ENCODE assay signal across 20 mouse cellular contexts in genomic region chr11:70577201-70577600, GRCm38 (mm10). TPM values are rescaled to one million over a fixed set of nuclear protein-coding genes. Genes with fewer than 3 reads are reported as not detected.
DNase-seq lines count a peak whose midpoint lies in the region; ATAC-seq and TF ChIP-seq lines count a peak whose summit lies in the region.
"Had no signal": no experiment of that assay in that cellular context is flagged by ENCODE, and none has a peak within 500 bp of the region (broad histone marks: within the 10 kb centered on the region; RNA-seq: fewer than 3 reads in every experiment).

No protein-coding gene starts in this region.

- peaks cover 59% of the 10 kb centered on the region for H3K4me1 ChIP-seq in neural tube, embryonic 13.5 days (replicated peaks)
- H3K4me1 ChIP-seq in intestine, embryonic 16.5 days (ENCODE audit: control insufficient read depth, insufficient read depth, low read length), result peaks cover 53% of the 10 kb centered on the region
- H3K4me1 ChIP-seq in stomach, postnatal 0 days (replicated peaks; ENCODE audit: control insufficient read depth, insufficient read depth), result peaks cover 7% of the 10 kb centered on the region; the same call in 1 of the 2 replicates

- DNase-seq in kidney, adult 9 months, result peak; percentile 41
- DNase-seq in kidney, postnatal 4 days, result no peak
- no peak for DNase-seq in neural tube, embryonic 10.5 days (ENCODE audit: extremely low spot score, low spot score)
- peak; percentile 65 for DNase-seq in stomach, postnatal 0 days (ENCODE audit: low spot score)
- no peak for DNase-seq in left cerebral cortex, adult 9 months (ENCODE audit: low spot score in 2 of 2)
- no peak for DNase-seq in thymus, postnatal 4 days
- DNase-seq: cerebellum, adult 2 months; liver, embryonic 13.5 days; thymus, adult 2 months had no signal

- no peak overlapping the region for H3K4me2 ChIP-seq in neural tube, embryonic 13.5 days
- H3K4me2 ChIP-seq in intestine, embryonic 16.5 days (ENCODE audit: low read depth, low read length), result no peak overlapping the region; the same call in 1 of the 2 replicates
- no peak overlapping the region for H3K4me2 ChIP-seq in stomach, postnatal 0 days (replicated peaks; ENCODE audit: low read depth)
- H3K4me2 ChIP-seq: heart, embryonic 15.5 days; liver, embryonic 13.5 days; midbrain, embryonic 15.5 days; neural tube, embryonic 12.5 days had no signal

- no peak overlapping the region for H3K4me3 ChIP-seq in neural tube, embryonic 13.5 days
- no peak overlapping the region for H3K4me3 ChIP-seq in intestine, embryonic 16.5 days (ENCODE audit: low read length)
- H3K4me3 ChIP-seq in stomach, postnatal 0 days (ENCODE audit: low read depth, low read length), result no peak overlapping the region
- H3K4me3 ChIP-seq: heart, embryonic 15.5 days; liver, embryonic 13.5 days; midbrain, embryonic 15.5 days; neural tube, embryonic 12.5 days had no signal

- H3K27ac ChIP-seq in neural tube, embryonic 13.5 days (replicated peaks), result no peak overlapping the region
- peak overlapping the region; percentile 24; the same call in 1 of the 2 replicates for H3K27ac ChIP-seq in intestine, embryonic 16.5 days (ENCODE audit: low read length)
- H3K27ac ChIP-seq in stomach, postnatal 0 days (replicated peaks), result peak overlapping the region; percentile 91
- H3K27ac ChIP-seq: heart, embryonic 15.5 days; liver, embryonic 13.5 days; macrophage; neural tube, embryonic 12.5 days had no signal

- no peaks in the 10 kb centered on the region for H3K36me3 ChIP-seq in neural tube, embryonic 13.5 days
- H3K36me3 ChIP-seq in intestine, embryonic 16.5 days (ENCODE audit: control insufficient read depth, insufficient read depth, low read length), result no peaks in the 10 kb centered on the region
- H3K36me3 ChIP-seq in stomach, postnatal 0 days (ENCODE audit: control insufficient read depth, insufficient read depth, low read length), result no peaks in the 10 kb centered on the region
- H3K36me3 ChIP-seq: heart, embryonic 15.5 days; midbrain, embryonic 15.5 days; neural tube, embryonic 12.5 days had no signal

- no peak for TF ChIP-seq EP300 in stomach, postnatal 0 days (optimal IDR thresholded peaks at IDR 0.05)

- no peak for TF ChIP-seq CTCF in stomach, postnatal 0 days (IDR thresholded peaks at IDR 0.05; ENCODE audit: low read depth)

- H3K9me3 ChIP-seq in neural tube, embryonic 13.5 days, result no peaks in the 10 kb centered on the region
- no peaks in the 10 kb centered on the region for H3K9me3 ChIP-seq in intestine, embryonic 16.5 days (ENCODE audit: control insufficient read depth, low read length)
- H3K9me3 ChIP-seq in stomach, postnatal 0 days (ENCODE audit: control insufficient read depth, low read length), result no peaks in the 10 kb centered on the region
- H3K9me3 ChIP-seq: heart, embryonic 15.5 days; liver, embryonic 13.5 days; midbrain, embryonic 15.5 days; neural tube, embryonic 12.5 days had no signal

- WGBS in neural tube, embryonic 13.5 days, result 83% methylated on average over 3 of the region's 3 CpGs
- WGBS in intestine, embryonic 16.5 days, result 58% methylated on average over 3 of the region's 3 CpGs
- WGBS in stomach, postnatal 0 days, result 49% methylated on average over 3 of the region's 3 CpGs

- peak overlapping the region; percentile 12; the same call in 1 of the 2 replicates for H3K9ac ChIP-seq in neural tube, embryonic 13.5 days
- no peak overlapping the region for H3K9ac ChIP-seq in intestine, embryonic 16.5 days (ENCODE audit: low read depth, low read length)
- no peak overlapping the region for H3K9ac ChIP-seq in stomach, postnatal 0 days (ENCODE audit: low read length)
- H3K9ac ChIP-seq: heart, embryonic 15.5 days; liver, embryonic 13.5 days; midbrain, embryonic 15.5 days had no signal

- H3K27me3 ChIP-seq in neural tube, embryonic 13.5 days, result no peaks in the 10 kb centered on the region
- no peaks in the 10 kb centered on the region for H3K27me3 ChIP-seq in intestine, embryonic 16.5 days (replicated peaks; ENCODE audit: control insufficient read depth, insufficient read depth, low read length)
- H3K27me3 ChIP-seq in stomach, postnatal 0 days (ENCODE audit: control insufficient read depth, insufficient read depth, low read length), result no peaks in the 10 kb centered on the region
- H3K27me3 ChIP-seq: CH12.LX; heart, embryonic 15.5 days; liver, embryonic 13.5 days; midbrain, embryonic 15.5 days; neural tube, embryonic 12.5 days had no signal

- no peak for ATAC-seq in neural tube, embryonic 13.5 days (ENCODE audit: low read depth)
- peak; percentile 65 for ATAC-seq in intestine, embryonic 16.5 days
- ATAC-seq in stomach, postnatal 0 days (ENCODE audit: low FRiP score, low TSS enrichment), result peak; percentile 68
- ATAC-seq: midbrain, embryonic 15.5 days had no signal

RNA-seq across cellular contexts. Expression of gene Mink1, which starts 14.5 kb away (rescaled TPM):
- 18.0 TPM in 2 replicates for polyA plus RNA-seq in neural tube, embryonic 13.5 days (2015; fragmentation: Nextera tagmentation; extraction: Ambion mirVana)
- polyA plus RNA-seq in intestine, embryonic 16.5 days (2015; fragmentation: Nextera tagmentation; extraction: Ambion mirVana), result 9.3 and 10.6 TPM in 2 replicates
- polyA plus RNA-seq in stomach, postnatal 0 days (2015; fragmentation: Nextera tagmentation; extraction: Ambion mirVana), result 8.5 and 10.2 TPM in 2 replicates

RNA-seq across cellular contexts. Expression of gene Pld2, which starts 37.3 kb away (rescaled TPM):
- 7.4 and 8.8 TPM in 2 replicates for polyA plus RNA-seq in neural tube, embryonic 13.5 days (2015; fragmentation: Nextera tagmentation; extraction: Ambion mirVana)
- polyA plus RNA-seq in intestine, embryonic 16.5 days (2015; fragmentation: Nextera tagmentation; extraction: Ambion mirVana), result 9.3 and 10.0 TPM in 2 replicates
- polyA plus RNA-seq in stomach, postnatal 0 days (2015; fragmentation: Nextera tagmentation; extraction: Ambion mirVana), result 16.2 and 17.7 TPM in 2 replicates

RNA-seq across cellular contexts. Expression of gene 4930544D05Rik, which starts 38.4 kb away (rescaled TPM):
- polyA plus RNA-seq in neural tube, embryonic 13.5 days (2015; fragmentation: Nextera tagmentation; extraction: Ambion mirVana), result not detected in 2 replicates
- not detected in 2 replicates for polyA plus RNA-seq in intestine, embryonic 16.5 days (2015; fragmentation: Nextera tagmentation; extraction: Ambion mirVana)
- not detected in 2 replicates for polyA plus RNA-seq in stomach, postnatal 0 days (2015; fragmentation: Nextera tagmentation; extraction: Ambion mirVana)
- polyA plus RNA-seq: cerebellum, adult 2 months; heart, embryonic 15.5 days; hindbrain, embryonic 11.5 days; large intestine, adult 2 months; liver, embryonic 13.5 days; macrophage; midbrain, embryonic 15.5 days; neural tube, embryonic 12.5 days; spleen, adult 2 months had no signal

RNA-seq across cellular contexts. Expression of gene Chrne, which starts 41.8 kb away (rescaled TPM):
- polyA plus RNA-seq in neural tube, embryonic 13.5 days (2015; fragmentation: Nextera tagmentation; extraction: Ambion mirVana), result 0.38 TPM in 1 of 2 replicates, not detected in the other
- polyA plus RNA-seq in intestine, embryonic 16.5 days (2015; fragmentation: Nextera tagmentation; extraction: Ambion mirVana), result 0.17 TPM in 1 of 2 replicates, not detected in the other
- not detected in 2 replicates for polyA plus RNA-seq in stomach, postnatal 0 days (2015; fragmentation: Nextera tagmentation; extraction: Ambion mirVana)
- polyA plus RNA-seq: heart, embryonic 15.5 days; hindbrain, embryonic 11.5 days; liver, embryonic 13.5 days; macrophage; midbrain, embryonic 15.5 days; neural tube, embryonic 12.5 days had no signal

RNA-seq across cellular contexts. Expression of gene Gm40193, which starts 44.5 kb away (rescaled TPM):
- polyA plus RNA-seq in neural tube, embryonic 13.5 days (2015; fragmentation: Nextera tagmentation; extraction: Ambion mirVana), result not detected in 2 replicates
- not detected in 2 replicates for polyA plus RNA-seq in intestine, embryonic 16.5 days (2015; fragmentation: Nextera tagmentation; extraction: Ambion mirVana)
- not detected in 2 replicates for polyA plus RNA-seq in stomach, postnatal 0 days (2015; fragmentation: Nextera tagmentation; extraction: Ambion mirVana)
- polyA plus RNA-seq: cerebellum, adult 2 months; gonadal fat pad, adult 2 months; heart, embryonic 15.5 days; hindbrain, embryonic 11.5 days; large intestine, adult 2 months; liver, embryonic 13.5 days; macrophage; midbrain, embryonic 15.5 days; neural tube, embryonic 12.5 days; spleen, adult 2 months; thymus, adult 2 months had no signal

Comparison
In these comparisons a context has a peak if more than half of its experiments do, and no peak if none do; other contexts are left out.
1. DNase-seq: peak in kidney, adult 9 months (single experiment) and stomach, postnatal 0 days (single experiment); none in kidney, postnatal 4 days (0 of 2), neural tube, embryonic 10.5 days (single experiment), left cerebral cortex, adult 9 months (0 of 2) and thymus, postnatal 4 days (single experiment).